Mouse (Mus musculus) olfactory bulb, adult 2 months (tissue): ENCODE measurements around the gene Rbm6. TPM values are rescaled to one million over a fixed set of nuclear protein-coding genes. Genes with fewer than 3 reads are reported as not detected.

ENCODE experiments used
- H3K27ac ChIP-seq: fragments of 200-500 bp; 2 replicates; pipeline ENCODE4 v1.5.1; 2012; ENCODE audit warnings: low read depth, low read length; ENCODE audit not compliant: insufficient read depth
- H3K4me1 ChIP-seq: fragments of 200-500 bp; 2 replicates; pipeline ENCODE4 v1.6.1; 2012; ENCODE audit warnings: low read length; ENCODE audit not compliant: control insufficient read depth, insufficient read depth
- H3K4me3 ChIP-seq: fragments of 200-500 bp; 2 replicates; pipeline ENCODE4 v1.5.1; 2012; ENCODE audit warnings: mild to moderate bottlenecking, low read depth, low read length, moderate library complexity; ENCODE audit not compliant: insufficient read depth
- CTCF ChIP-seq: fragments of 200-500 bp; IDR thresholded peaks from 2 replicates; pipeline ENCODE4 v1.5.1; 2012; ENCODE audit warnings: low read depth, mild to moderate bottlenecking, low read length, moderate library complexity; ENCODE audit not compliant: insufficient read depth
- POLR2A ChIP-seq: fragments of 200-500 bp; IDR thresholded peaks from 2 replicates; pipeline ENCODE4 v1.6.1; 2012; ENCODE audit warnings: mild to moderate bottlenecking, low read depth, low read length, moderate library complexity; ENCODE audit not compliant: insufficient read depth
- WGBS: fragments of 180-500 bp; shearing (Covaris S2); methylation state at CpG from one replicate; pipeline ENCODE4 v1.1.7; 2018; 5-methylcytosine and 5-hydroxymethylcytosine counted together
- polyA plus RNA-seq: library from polyadenylated mRNA; stranded (reverse); fragments of >200 nt; gene quantifications from 2 replicates; pipeline ENCODE4 v1.2.4, GENCODE M21; 2012; ENCODE audit warnings: low replicate concordance; ENCODE audit not compliant: missing spikeins, insufficient read depth, insufficient read length

Gene Rbm6
- polyA plus RNA-seq, 1 experiment = 345 TPM

- Histone ChIP-seq H3K4me3 (no peak overlapping the region), H3K27ac (no peak overlapping the region), H3K4me1 (no peaks in the 10 kb centered on the region)
- WGBS = 74% methylated on average over 2 of the region's 2 CpGs
- TF ChIP-seq POLR2A (no peak), CTCF (no peak)
Measured at GRCm38 (mm10) chr9:107771782-107772181, 101.3 kb downstream of the Rbm6 start.

- Histone ChIP-seq H3K4me3 (peak within 1 kb of the TSS; percentile 83), H3K4me1 (no peaks in the 10 kb centered on the region), H3K27ac (peak within 1 kb of the TSS; percentile 97)
- peak; percentile 91 for TF ChIP-seq POLR2A
- TF ChIP-seq CTCF = no peak
- under 1% methylated on average over 60 of the region's 60 CpGs for WGBS
Measured at GRCm38 (mm10) chr9:107770374-107771290, 102.4 kb downstream of the Rbm6 start, which contains the start of gene Rbm5. Gene Rbm5, minus strand, starts transcription at chr9:107770996.

GRCm38 (mm10) chr9:107770037-107770373, 103.0 kb downstream of the Rbm6 start:
- Histone ChIP-seq H3K4me1 (no peaks in the 10 kb centered on the region), H3K27ac (no peak overlapping the region; the same call in 1 of the 2 replicates), H3K4me3 (peak overlapping the region; percentile 83)
- TF ChIP-seq POLR2A (no peak), CTCF (no peak)
- WGBS = under 1% methylated on average over 9 of the region's 9 CpGs

GRCm38 (mm10) chr9:107769445-107770000, 103.5 kb downstream of the Rbm6 start:
- no peak overlapping the region for H3K27ac ChIP-seq
- no peak for TF ChIP-seq CTCF
- TF ChIP-seq POLR2A = no peak
- WGBS = 1% methylated on average over 4 of the region's 4 CpGs
- no peak overlapping the region for H3K4me3 ChIP-seq
- no peaks in the 10 kb centered on the region for H3K4me1 ChIP-seq

- 46% methylated on average over 5 of the region's 5 CpGs for WGBS
- H3K4me3 ChIP-seq = no peak overlapping the region
Measured at GRCm38 (mm10) chr9:107768851-107769250, 104.2 kb downstream of the Rbm6 start.

GRCm38 (mm10) chr9:107759593-107759992, 113.4 kb downstream of the Rbm6 start:
- no peak for TF ChIP-seq POLR2A
- no peak for TF ChIP-seq CTCF
- 89% methylated on average over 6 of the region's 6 CpGs for WGBS
- Histone ChIP-seq H3K27ac (no peak overlapping the region), H3K4me3 (no peak overlapping the region), H3K4me1 (no peaks in the 10 kb centered on the region)

More at GRCm38 (mm10) chr9:107768851-107769250, 104.2 kb downstream of the Rbm6 start:
- Histone ChIP-seq H3K27ac (no peak overlapping the region), H3K4me1 (no peaks in the 10 kb centered on the region)
- TF ChIP-seq CTCF = no peak
- no peak for TF ChIP-seq POLR2A

- Histone ChIP-seq H3K27ac (no peak overlapping the region), H3K4me3 (no peak overlapping the region), H3K4me1 (no peaks in the 10 kb centered on the region)
- 68% methylated on average over 5 of the region's 5 CpGs for WGBS
- no peak for TF ChIP-seq POLR2A
- TF ChIP-seq CTCF = no peak
Measured at GRCm38 (mm10) chr9:107750378-107750777, 122.7 kb downstream of the Rbm6 start.

GRCm38 (mm10) chr9:107748063-107748462, 125.0 kb downstream of the Rbm6 start:
- WGBS = 77% methylated on average over 3 of the region's 3 CpGs
- no peak for TF ChIP-seq POLR2A
- TF ChIP-seq CTCF = no peak
- H3K4me1 ChIP-seq = no peaks in the 10 kb centered on the region
- H3K4me3 ChIP-seq = no peak overlapping the region
- no peak overlapping the region for H3K27ac ChIP-seq

GRCm38 (mm10) chr9:107747310-107747709, 125.7 kb downstream of the Rbm6 start:
- Histone ChIP-seq H3K27ac (no peak overlapping the region), H3K4me1 (no peaks in the 10 kb centered on the region), H3K4me3 (no peak overlapping the region)
- TF ChIP-seq POLR2A (no peak), CTCF (no peak)
- 63% methylated on average over 1 of the region's 1 CpGs for WGBS

GRCm38 (mm10) chr9:107746679-107747078, 126.4 kb downstream of the Rbm6 start:
- TF ChIP-seq POLR2A = no peak
- no peak for TF ChIP-seq CTCF
- Histone ChIP-seq H3K4me1 (no peaks in the 10 kb centered on the region), H3K4me3 (no peak overlapping the region), H3K27ac (no peak overlapping the region)
- WGBS = 95% methylated on average over 3 of the region's 3 CpGs
